Mouse (Mus musculus) lung, embryonic 16.5 days (tissue): Measurements from ENCODE around the gene Meioc. TPM values are rescaled to one million over a fixed set of nuclear protein-coding genes. Genes with fewer than 3 reads are reported as not detected.

Experiments used
- ATAC-seq: fragments of 200-750 bp; cut with Nextera tagmentation; 2 replicates; pipeline ENCODE4 v1.8.0; 2017; ENCODE audit warnings: low read depth, mild to moderate bottlenecking, moderate library complexity
- H3K27ac ChIP-seq: fragments of 300-500 bp; sonication (generic); 2 replicates; pipeline ENCODE4 v1.5.1; 2014; ENCODE audit warnings: mild to moderate bottlenecking, control low read depth, low read length
- H3K27me3 ChIP-seq: fragments of 300-500 bp; sonication (generic); 2 replicates; pipeline ENCODE4 v1.6.1; 2014; ENCODE audit warnings: low read depth, low read length, mixed read lengths; ENCODE audit not compliant: control insufficient read depth, insufficient read depth
- H3K36me3 ChIP-seq: fragments of 300-500 bp; sonication (generic); 2 replicates; pipeline ENCODE4 v1.6.1; 2014; ENCODE audit warnings: low read length; ENCODE audit not compliant: control insufficient read depth, insufficient read depth
- H3K4me1 ChIP-seq: fragments of 300-500 bp; sonication (generic); replicated peaks from 2 replicates; pipeline ENCODE4 v1.6.1; 2014; ENCODE audit warnings: low read length, mixed read lengths; ENCODE audit not compliant: control insufficient read depth, insufficient read depth
- H3K4me2 ChIP-seq: fragments of 300-500 bp; sonication (generic); 2 replicates; pipeline ENCODE4 v1.6.1; 2014; ENCODE audit warnings: low read depth, low read length, control low read depth
- H3K4me3 ChIP-seq: fragments of 300-500 bp; sonication (generic); 2 replicates; pipeline ENCODE4 v1.5.1; 2014; ENCODE audit warnings: mild to moderate bottlenecking, low read length, control low read depth
- H3K9ac ChIP-seq: fragments of 300-500 bp; sonication (generic); 2 replicates; pipeline ENCODE4 v1.6.1; 2014; ENCODE audit warnings: low read length, control low read depth
- H3K9me3 ChIP-seq: fragments of 300-500 bp; sonication (generic); 2 replicates; pipeline ENCODE4 v1.6.1; 2016; ENCODE audit warnings: low read length; ENCODE audit not compliant: control insufficient read depth
- WGBS: fragments of 180-500 bp; shearing (Covaris S2); extraction: QIAGEN DNeasy Blood & Tissue Kit; methylation state at CpG from one replicate; pipeline ENCODE4 v1.1.7; 2014; 5-methylcytosine and 5-hydroxymethylcytosine counted together
- polyA plus RNA-seq: library from polyadenylated mRNA; unstranded; fragments of >200 nt; fragmentation: Nextera tagmentation; extraction: Ambion mirVana; gene quantifications from 2 replicates; pipeline ENCODE4 v1.2.1, GENCODE M21; 2015

The Meioc gene
- polyA plus RNA-seq, 1 experiment from 2014 or later = 0.19 TPM

GRCm38 (mm10) chr11:102632725-102633124, 30.8 kb upstream of the Meioc start:
- Histone ChIP-seq H3K4me2 (peak overlapping the region; percentile 37), H3K9me3 (no peaks in the 10 kb centered on the region), H3K27ac (no peak overlapping the region; the same call in 1 of the 2 replicates), H3K4me1 (peaks cover 30% of the 10 kb centered on the region), H3K4me3 (no peak overlapping the region), H3K9ac (no peak overlapping the region), H3K27me3 (no peaks in the 10 kb centered on the region), H3K36me3 (no peaks in the 10 kb centered on the region)
- WGBS = 12% methylated on average over 8 of the region's 13 CpGs
- ATAC-seq = no peak

DNA sequence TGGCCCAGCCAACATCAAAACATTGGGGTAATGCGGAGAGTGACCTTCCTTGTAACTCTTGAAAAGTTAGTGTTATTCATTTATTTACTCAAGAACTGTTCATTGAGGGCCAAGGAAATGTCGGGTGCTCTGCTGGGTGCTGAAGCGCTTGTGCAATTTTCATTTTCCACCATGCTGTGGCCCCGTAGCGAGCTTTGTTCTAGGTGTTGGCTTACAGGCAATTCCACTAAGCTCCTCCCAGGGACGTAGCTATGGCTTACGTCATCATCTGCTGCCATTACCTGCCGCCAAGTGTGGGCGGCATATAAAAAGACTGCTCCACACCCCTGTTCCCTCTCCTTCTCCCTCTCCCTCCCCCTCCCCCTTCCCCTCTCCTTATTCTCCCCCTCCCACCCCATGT, 30.1 kb upstream of the Meioc start:
- ATAC-seq = peak; percentile 47
- Histone ChIP-seq H3K27me3 (no peaks in the 10 kb centered on the region), H3K4me2 (peak overlapping the region; percentile 37)

DNA sequence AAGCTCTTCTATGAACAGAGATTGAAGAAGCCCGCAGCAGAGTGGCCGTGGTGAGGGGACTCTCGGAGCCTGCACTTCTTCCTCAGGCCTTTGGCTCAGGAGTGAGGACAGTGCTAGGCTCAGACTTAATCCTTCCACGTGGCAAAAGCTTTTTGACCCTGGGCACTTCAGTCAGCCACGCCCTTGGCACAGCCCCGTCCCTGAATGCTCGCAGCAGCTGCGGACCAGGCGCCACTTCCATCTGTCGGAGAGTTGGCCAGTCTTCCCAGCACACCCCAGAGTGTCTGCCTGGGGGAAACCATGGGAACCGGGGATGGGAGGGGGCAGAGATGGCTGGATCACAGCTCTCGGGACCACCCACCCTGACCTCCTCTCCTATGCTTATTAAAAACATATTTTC, 26.6 kb upstream of the Meioc start:
- no peaks in the 10 kb centered on the region for H3K9me3 ChIP-seq
- no peak overlapping the region for H3K4me3 ChIP-seq
- 22% methylated on average over 12 of the region's 12 CpGs for WGBS
- H3K4me2 ChIP-seq = no peak overlapping the region
- no peak overlapping the region for H3K27ac ChIP-seq
- H3K27me3 ChIP-seq = no peaks in the 10 kb centered on the region
- peak; percentile 65 for ATAC-seq
- H3K36me3 ChIP-seq = no peaks in the 10 kb centered on the region
- H3K9ac ChIP-seq = no peak overlapping the region
- peaks cover 25% of the 10 kb centered on the region for H3K4me1 ChIP-seq

More for the DNA sequence above, 30.1 kb upstream of the Meioc start:
- 17% methylated on average over 9 of the region's 9 CpGs for WGBS
- no peak overlapping the region for H3K4me3 ChIP-seq
- no peak overlapping the region for H3K9ac ChIP-seq
- H3K9me3 ChIP-seq = no peaks in the 10 kb centered on the region
- H3K4me1 ChIP-seq = peaks cover 30% of the 10 kb centered on the region
- peak overlapping the region; percentile 65 for H3K27ac ChIP-seq
- no peaks in the 10 kb centered on the region for H3K36me3 ChIP-seq

DNA sequence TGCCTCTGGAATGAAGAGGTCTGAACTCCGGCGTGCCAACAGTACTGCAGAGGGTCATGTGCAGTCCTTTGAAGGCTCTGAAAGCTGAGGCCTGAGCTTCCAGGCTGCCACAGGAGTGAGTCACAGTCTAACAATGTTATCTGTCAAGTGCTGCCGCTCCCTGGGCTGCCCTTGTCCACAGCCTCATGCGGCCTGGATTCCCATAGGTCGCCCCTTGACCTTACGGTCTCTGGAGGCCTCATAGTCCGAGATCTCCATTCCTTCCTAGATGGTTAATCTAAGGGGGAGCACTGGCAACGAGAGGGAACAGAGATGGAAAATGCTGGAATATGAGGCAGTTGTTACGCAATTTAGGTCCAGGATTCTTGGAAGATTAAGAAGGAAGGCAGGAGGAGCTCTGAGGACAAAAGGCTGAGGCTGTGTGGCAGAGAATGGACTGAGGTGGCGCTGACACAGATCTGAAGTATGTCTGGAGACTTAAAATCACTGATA, 19.6 kb upstream of the Meioc start:
- peak overlapping the region; percentile 74 for H3K27ac ChIP-seq
- peaks cover 11% of the 10 kb centered on the region for H3K4me1 ChIP-seq
- H3K4me3 ChIP-seq = no peak overlapping the region
- no peaks in the 10 kb centered on the region for H3K9me3 ChIP-seq
- no peak overlapping the region for H3K9ac ChIP-seq
- no peaks in the 10 kb centered on the region for H3K27me3 ChIP-seq
- ATAC-seq = peak; percentile 84
- H3K36me3 ChIP-seq = no peaks in the 10 kb centered on the region
- H3K4me2 ChIP-seq = no peak overlapping the region
- 34% methylated on average over 10 of the region's 10 CpGs for WGBS

DNA sequence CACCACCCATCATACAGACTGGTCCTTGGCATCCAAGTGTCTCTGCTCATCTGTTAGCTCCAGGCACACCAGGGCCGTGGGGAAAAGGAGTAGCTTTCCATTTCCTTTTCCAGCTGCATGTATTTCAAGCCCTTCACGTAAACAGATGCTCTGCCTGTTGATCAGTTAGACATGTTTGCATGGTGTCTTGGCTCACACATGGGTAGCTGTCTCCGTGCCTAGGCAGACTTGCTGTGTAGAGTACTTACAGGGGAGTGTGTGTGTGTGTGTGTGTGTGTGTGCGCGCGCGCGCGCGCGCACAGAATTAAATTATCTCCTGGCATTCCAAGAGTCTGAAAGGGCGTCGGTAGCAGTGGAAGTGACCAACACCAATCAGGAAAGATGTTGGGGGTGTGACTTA, 17.3 kb upstream of the Meioc start:
- no peak overlapping the region for H3K27ac ChIP-seq
- ATAC-seq = peak; percentile 49; the same call in 1 of the 2 replicates
- H3K4me1 ChIP-seq = peaks cover 7% of the 10 kb centered on the region
- H3K9me3 ChIP-seq = no peaks in the 10 kb centered on the region
- no peaks in the 10 kb centered on the region for H3K36me3 ChIP-seq
- 65% methylated on average over 13 of the region's 13 CpGs for WGBS
- no peak overlapping the region for H3K4me2 ChIP-seq
- H3K9ac ChIP-seq = no peak overlapping the region
- H3K4me3 ChIP-seq = no peak overlapping the region
- no peaks in the 10 kb centered on the region for H3K27me3 ChIP-seq

GRCm38 (mm10) chr11:102647885-102648284, 15.6 kb upstream of the Meioc start:
- Histone ChIP-seq H3K4me3 (no peak overlapping the region), H3K4me1 (peaks cover 10% of the 10 kb centered on the region), H3K4me2 (no peak overlapping the region), H3K9ac (no peak overlapping the region), H3K36me3 (no peaks in the 10 kb centered on the region), H3K27me3 (no peaks in the 10 kb centered on the region), H3K27ac (no peak overlapping the region), H3K9me3 (no peaks in the 10 kb centered on the region)
- ATAC-seq = no peak
- 59% methylated on average over 12 of the region's 12 CpGs for WGBS

- 3% methylated on average over 9 of the region's 9 CpGs for WGBS
These were observed 12.1 kb upstream of the Meioc start for GRCm38 (mm10) chr11:102651381-102651780.

GRCm38 (mm10) chr11:102652844-102653243, 10.7 kb upstream of the Meioc start:
- 70% methylated on average over 3 of the region's 3 CpGs for WGBS

More at GRCm38 (mm10) chr11:102651381-102651780, 12.1 kb upstream of the Meioc start:
- peak; percentile 47; the same call in 1 of the 2 replicates for ATAC-seq
- Histone ChIP-seq H3K4me2 (no peak overlapping the region), H3K27me3 (no peaks in the 10 kb centered on the region), H3K36me3 (no peaks in the 10 kb centered on the region), H3K4me1 (0 out of 2 replicates have a peak, but pooled peaks cover 4% of the 10 kb centered on the region), H3K4me3 (no peak overlapping the region), H3K9ac (no peak overlapping the region), H3K27ac (no peak overlapping the region), H3K9me3 (no peaks in the 10 kb centered on the region)

GRCm38 (mm10) chr11:102655888-102656287, 7.6 kb upstream of the Meioc start:
- H3K36me3 ChIP-seq = no peaks in the 10 kb centered on the region
- H3K9me3 ChIP-seq = no peaks in the 10 kb centered on the region
- no peak overlapping the region for H3K27ac ChIP-seq
- no peaks in the 10 kb centered on the region for H3K27me3 ChIP-seq
- H3K4me3 ChIP-seq = no peak overlapping the region
- ATAC-seq = no peak
- H3K4me1 ChIP-seq = 0 out of 2 replicates have a peak, but pooled peaks cover 5% of the 10 kb centered on the region
- no peak overlapping the region for H3K4me2 ChIP-seq
- WGBS = 37% methylated on average over 8 of the region's 8 CpGs
- H3K9ac ChIP-seq = no peak overlapping the region

More at GRCm38 (mm10) chr11:102652844-102653243, 10.7 kb upstream of the Meioc start:
- Histone ChIP-seq H3K27ac (no peak overlapping the region), H3K9me3 (no peaks in the 10 kb centered on the region), H3K4me3 (no peak overlapping the region), H3K36me3 (no peaks in the 10 kb centered on the region), H3K9ac (no peak overlapping the region), H3K4me1 (0 out of 2 replicates have a peak, but pooled peaks cover 5% of the 10 kb centered on the region), H3K27me3 (no peaks in the 10 kb centered on the region), H3K4me2 (no peak overlapping the region)
- no peak for ATAC-seq
